Comparison of ENCODE assay signal across 8 mouse cellular contexts in the genomic region with DNA sequence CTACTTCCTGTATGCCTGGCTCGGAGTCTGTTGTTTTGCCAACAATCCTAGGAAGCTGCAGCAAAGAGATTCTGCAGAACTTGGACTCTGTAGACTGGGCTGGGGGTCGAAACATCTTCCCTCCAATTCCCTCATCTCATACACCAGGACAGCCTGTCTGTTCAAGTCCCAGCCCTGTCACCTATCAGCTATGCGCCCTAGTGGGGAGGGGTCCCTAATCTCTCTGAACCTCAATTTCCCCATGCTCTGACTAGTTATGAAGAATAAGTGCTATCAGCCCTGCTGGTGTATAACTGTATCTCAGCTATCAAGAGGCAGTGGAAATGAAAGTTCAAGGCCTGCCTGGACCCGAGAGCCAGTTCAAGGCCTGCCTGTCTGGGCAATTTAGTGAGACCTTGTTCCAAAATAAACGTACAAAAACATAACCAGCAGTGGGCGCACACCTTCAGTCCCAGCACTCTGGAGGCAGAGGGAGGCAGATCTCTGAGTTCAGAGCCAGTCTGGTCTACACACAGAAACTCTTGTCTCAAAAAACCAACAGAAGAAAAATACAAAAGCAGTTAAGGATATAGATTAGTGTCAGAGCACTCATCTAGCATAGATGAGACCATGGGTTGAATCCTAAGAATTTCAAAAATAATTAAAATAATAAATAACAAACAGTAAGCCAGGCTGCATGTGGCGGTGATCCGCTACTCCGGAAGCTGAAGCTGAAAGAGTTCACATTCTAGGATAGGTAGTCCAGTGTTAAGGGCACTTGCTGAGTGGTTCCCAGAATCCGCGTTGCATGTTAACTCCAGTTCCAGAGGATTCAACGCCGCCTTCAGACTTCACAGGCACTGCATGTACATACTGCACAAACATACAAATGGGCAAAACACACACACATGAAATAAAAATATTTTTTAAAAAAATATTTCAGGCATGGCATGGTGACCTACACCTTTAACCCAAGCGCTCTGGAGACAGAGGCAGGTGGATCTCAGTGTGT. TPM values are rescaled to one million over a fixed set of nuclear protein-coding genes. Genes with fewer than 3 reads are reported as not detected.
A peak's percentile ranks its signal among the peaks of the same experiment; 100 is the strongest.
DNase-seq lines count a peak whose midpoint lies in the region; ATAC-seq and TF ChIP-seq lines count a peak whose summit lies in the region.

No protein-coding gene starts in this region.

- no peaks in the 10 kb centered on the region for H3K9me3 ChIP-seq in neural tube, embryonic 11.5 days (ENCODE audit: control insufficient read depth, low read length)
- H3K9me3 ChIP-seq in hindbrain, embryonic 13.5 days: no peaks in the 10 kb centered on the region
- no peaks in the 10 kb centered on the region for H3K9me3 ChIP-seq in liver, postnatal 0 days (ENCODE audit: low read length)

- peak; percentile 13; the same call in 1 of the 2 replicates for ATAC-seq in neural tube, embryonic 11.5 days (ENCODE audit: insufficient read depth, low FRiP score, low TSS enrichment)
- peak; percentile 52 for ATAC-seq in hindbrain, embryonic 13.5 days (ENCODE audit: low FRiP score)
- ATAC-seq in liver, postnatal 0 days: no peak; the same call in 1 of the 2 replicates
- no peak for ATAC-seq in erythroid progenitor cell, adult 5-6 weeks (replicated peaks; ENCODE audit: low FRiP score, poor library complexity, severe bottlenecking)

- peaks cover 8% of the 10 kb centered on the region; the same call in 1 of the 2 replicates for H3K27me3 ChIP-seq in neural tube, embryonic 11.5 days (ENCODE audit: control insufficient read depth, insufficient read depth, low read length)
- H3K27me3 ChIP-seq in hindbrain, embryonic 13.5 days: peaks cover 24% of the 10 kb centered on the region
- H3K27me3 ChIP-seq in liver, postnatal 0 days (ENCODE audit: insufficient read depth, low read length): 0 out of 2 replicates have a peak, but pooled peaks cover 4% of the 10 kb centered on the region

- no peak overlapping the region for H3K9ac ChIP-seq in neural tube, embryonic 11.5 days (ENCODE audit: low read length)
- peak overlapping the region; percentile 73 for H3K9ac ChIP-seq in hindbrain, embryonic 13.5 days
- peak overlapping the region; percentile 61 for H3K9ac ChIP-seq in liver, postnatal 0 days (replicated peaks)

- DNase-seq in neural tube, embryonic 11.5 days (ENCODE audit: low spot score): no peak
- DNase-seq in neural tube, embryonic 10.5 days (ENCODE audit: extremely low spot score, low spot score): no peak
- peak; percentile 58 to 66 for DNase-seq in cerebellum, postnatal 10 days
- no peak for DNase-seq in liver, postnatal 0 days
- DNase-seq in thymus, postnatal 14 days: peak; percentile 64
- no peak for DNase-seq in urinary bladder, postnatal 10 days (ENCODE audit: low spot score)

- TF ChIP-seq CTCF in liver, postnatal 0 days (IDR thresholded peaks at IDR 0.05; ENCODE audit: low read depth): peak; percentile 51

- TF ChIP-seq EP300 in liver, postnatal 0 days (IDR thresholded peaks at IDR 0.05; ENCODE audit: low read depth): no peak

- H3K4me1 ChIP-seq in neural tube, embryonic 11.5 days (ENCODE audit: control insufficient read depth, insufficient read depth, low read length): 0 out of 2 replicates have a peak, but pooled peaks cover 5% of the 10 kb centered on the region
- peaks cover 17% of the 10 kb centered on the region for H3K4me1 ChIP-seq in hindbrain, embryonic 13.5 days (replicated peaks)
- H3K4me1 ChIP-seq in liver, postnatal 0 days (ENCODE audit: insufficient read depth): peaks cover 14% of the 10 kb centered on the region

- H3K36me3 ChIP-seq in neural tube, embryonic 11.5 days (ENCODE audit: control insufficient read depth, insufficient read depth, low read length): peaks cover 5% of the 10 kb centered on the region
- peaks cover 31% of the 10 kb centered on the region for H3K36me3 ChIP-seq in hindbrain, embryonic 13.5 days
- peaks cover 26% of the 10 kb centered on the region for H3K36me3 ChIP-seq in liver, postnatal 0 days (replicated peaks; ENCODE audit: insufficient read depth, low read length)

- 48% methylated on average over 14 of the region's 14 CpGs for WGBS in neural tube, embryonic 11.5 days
- WGBS in hindbrain, embryonic 13.5 days: 50% methylated on average over 14 of the region's 14 CpGs
- WGBS in liver, postnatal 0 days (ENCODE audit: insufficient replicate concordance): 48% methylated on average over 14 of the region's 14 CpGs

- H3K27ac ChIP-seq in neural tube, embryonic 11.5 days (ENCODE audit: low read depth, low read length): no peak overlapping the region
- no peak overlapping the region for H3K27ac ChIP-seq in hindbrain, embryonic 13.5 days
- H3K27ac ChIP-seq in liver, postnatal 0 days (ENCODE audit: low read depth): 0 out of 2 replicates have a peak overlapping the region, but pooled peaks have one; percentile 18

- peak overlapping the region; percentile 76 for H3K4me2 ChIP-seq in neural tube, embryonic 11.5 days (ENCODE audit: low read depth)
- peak overlapping the region; percentile 84 for H3K4me2 ChIP-seq in hindbrain, embryonic 13.5 days
- H3K4me2 ChIP-seq in liver, postnatal 0 days (ENCODE audit: low read depth, low read length): peak overlapping the region; percentile 87

- H3K4me3 ChIP-seq in neural tube, embryonic 11.5 days (ENCODE audit: low read depth, low read length): peak overlapping the region; percentile 37
- peak overlapping the region; percentile 50 for H3K4me3 ChIP-seq in hindbrain, embryonic 13.5 days
- peak overlapping the region; percentile 53 for H3K4me3 ChIP-seq in liver, postnatal 0 days (ENCODE audit: low read depth, low read length)

RNA-seq across cellular contexts. Expression of a gene that starts 0.6 kb away (rescaled TPM):
- polyA plus RNA-seq in neural tube, embryonic 11.5 days (2014; fragmentation: Nextera tagmentation; extraction: Ambion mirVana): 0.77 and 0.88 TPM in 2 replicates
- 5.7 and 6.3 TPM in 2 replicates for polyA plus RNA-seq in hindbrain, embryonic 13.5 days (2015; fragmentation: Nextera tagmentation; extraction: Ambion mirVana)
- polyA plus RNA-seq in liver, postnatal 0 days (2015; fragmentation: Nextera tagmentation; extraction: Ambion mirVana): 3.3 and 3.4 TPM in 2 replicates
- not detected in 2 replicates for total RNA-seq in erythroid progenitor cell, adult 5-6 weeks (2015; ENCODE audit: low replicate concordance)
- total RNA-seq in erythroid progenitor cell, adult 5-6 weeks (2017; ENCODE audit: low replicate concordance): not detected in 2 replicates

RNA-seq across cellular contexts. Expression of a gene that starts 19.7 kb away (rescaled TPM):
- 87.4 and 92.7 TPM in 2 replicates for polyA plus RNA-seq in neural tube, embryonic 11.5 days (2014; fragmentation: Nextera tagmentation; extraction: Ambion mirVana)
- polyA plus RNA-seq in hindbrain, embryonic 13.5 days (2015; fragmentation: Nextera tagmentation; extraction: Ambion mirVana): 133 TPM in 2 replicates
- 16.8 and 18.7 TPM in 2 replicates for polyA plus RNA-seq in liver, postnatal 0 days (2015; fragmentation: Nextera tagmentation; extraction: Ambion mirVana)
- 15.5 and 43.6 TPM in 2 replicates for total RNA-seq in erythroid progenitor cell, adult 5-6 weeks (2015; ENCODE audit: low replicate concordance)
- 33.1 and 54.4 TPM in 2 replicates for total RNA-seq in erythroid progenitor cell, adult 5-6 weeks (2017; ENCODE audit: low replicate concordance)

RNA-seq across cellular contexts. Expression of a gene that starts 37.0 kb away (rescaled TPM):
- polyA plus RNA-seq in neural tube, embryonic 11.5 days (2014; fragmentation: Nextera tagmentation; extraction: Ambion mirVana): 86.5 and 93.8 TPM in 2 replicates
- polyA plus RNA-seq in hindbrain, embryonic 13.5 days (2015; fragmentation: Nextera tagmentation; extraction: Ambion mirVana): 79.1 and 86.2 TPM in 2 replicates
- polyA plus RNA-seq in liver, postnatal 0 days (2015; fragmentation: Nextera tagmentation; extraction: Ambion mirVana): 20.1 and 24.4 TPM in 2 replicates
- 21.3 and 25.2 TPM in 2 replicates for total RNA-seq in erythroid progenitor cell, adult 5-6 weeks (2015; ENCODE audit: low replicate concordance)
- 20.0 and 24.4 TPM in 2 replicates for total RNA-seq in erythroid progenitor cell, adult 5-6 weeks (2017; ENCODE audit: low replicate concordance)

RNA-seq across cellular contexts. Expression of a gene that starts 42.2 kb away (rescaled TPM):
- polyA plus RNA-seq in neural tube, embryonic 11.5 days (2014; fragmentation: Nextera tagmentation; extraction: Ambion mirVana): 39.6 and 51.4 TPM in 2 replicates
- polyA plus RNA-seq in hindbrain, embryonic 13.5 days (2015; fragmentation: Nextera tagmentation; extraction: Ambion mirVana): 68.2 and 69.0 TPM in 2 replicates
- 21.3 and 24.4 TPM in 2 replicates for polyA plus RNA-seq in liver, postnatal 0 days (2015; fragmentation: Nextera tagmentation; extraction: Ambion mirVana)
- 9.6 and 24.1 TPM in 2 replicates for total RNA-seq in erythroid progenitor cell, adult 5-6 weeks (2015; ENCODE audit: low replicate concordance)
- 10.8 and 16.3 TPM in 2 replicates for total RNA-seq in erythroid progenitor cell, adult 5-6 weeks (2017; ENCODE audit: low replicate concordance)

Comparison
In these comparisons a context has a peak if more than half of its experiments do, and no peak if none do; other contexts are left out.
1. ATAC-seq: peak in neural tube, embryonic 11.5 days (single experiment) and hindbrain, embryonic 13.5 days (single experiment); none in liver, postnatal 0 days (single experiment) and erythroid progenitor cell, adult 5-6 weeks (single experiment).
2. DNase-seq: peak in cerebellum, postnatal 10 days (2 of 2) and thymus, postnatal 14 days (single experiment); none in neural tube, embryonic 11.5 days (single experiment), neural tube, embryonic 10.5 days (single experiment), liver, postnatal 0 days (single experiment) and urinary bladder, postnatal 10 days (single experiment).
3. Peak in every context shown above with its lines, with median percentiles within 50 percentile points of each other: H3K4me2 ChIP-seq and H3K4me3 ChIP-seq.